Mouse (Mus musculus): ENCODE results near the gene Csrnp3.

- TF ChIP-seq EP300 (IDR thresholded peaks at IDR 0.05; ENCODE audit: insufficient read depth, low read depth, low read length) (no peak), POLR2A (IDR thresholded peaks at IDR 0.05; ENCODE audit: insufficient read depth, low read depth, low read length) (no peak)
Measured at GRCm38 (mm10) chr2:65870919-65871582, 25.5 kb downstream of the Csrnp3 start.
